Mouse (Mus musculus) midbrain, postnatal 0 days (tissue): ENCODE measurements around the gene Vmn2r19. TPM values are rescaled to one million over a fixed set of nuclear protein-coding genes. Genes with fewer than 3 reads are reported as not detected.
"Not testable (repeated sequence)": the region's sequence is repeated elsewhere in the genome, so short reads cannot be mapped to it uniquely, and the experiment has no call there.

Experiments
- ATAC-seq: fragments of 200-750 bp; cut with Nextera tagmentation; 2 replicates; pipeline ENCODE4 v1.8.0; 2017; ENCODE audit warnings: moderate number of reproducible peaks, mild to moderate bottlenecking, moderate TSS enrichment, moderate library complexity; ENCODE audit not compliant: low FRiP score
- DNase-seq: peaks from one replicate; pipeline ENCODE4 v3.0.0-alpha.2; 2015; ENCODE audit warnings: low spot score
- H3K27ac ChIP-seq: fragments of 300-500 bp; sonication (generic); 2 replicates; pipeline ENCODE4 v1.5.1; 2014; ENCODE audit warnings: low read depth, mild to moderate bottlenecking, low read length, mixed read lengths
- H3K27me3 ChIP-seq: fragments of 300-500 bp; sonication (generic); 2 replicates; pipeline ENCODE4 v1.6.1; 2014; ENCODE audit warnings: low read length, control low read depth, mixed read lengths; ENCODE audit not compliant: insufficient read depth
- H3K36me3 ChIP-seq: fragments of 300-500 bp; sonication (generic); 2 replicates; pipeline ENCODE4 v1.6.1; 2014; ENCODE audit warnings: low read length, control low read depth, mixed read lengths; ENCODE audit not compliant: insufficient read depth
- H3K4me1 ChIP-seq: fragments of 300-500 bp; sonication (generic); 2 replicates; pipeline ENCODE4 v1.6.1; 2014; ENCODE audit warnings: mild to moderate bottlenecking, control low read depth, antibody characterized with exemption, low read length, mixed read lengths; ENCODE audit not compliant: insufficient read depth
- H3K4me2 ChIP-seq: fragments of 300-500 bp; sonication (generic); 2 replicates; pipeline ENCODE4 v1.6.1; 2014; ENCODE audit warnings: low read depth, mild to moderate bottlenecking, low read length, mixed read lengths; ENCODE audit not compliant: poor library complexity, severe bottlenecking
- H3K4me3 ChIP-seq: fragments of 300-500 bp; sonication (generic); 2 replicates; pipeline ENCODE4 v1.5.1; 2014; ENCODE audit warnings: low read depth, mild to moderate bottlenecking, low read length, moderate library complexity
- H3K9ac ChIP-seq: fragments of 300-500 bp; sonication (generic); replicated peaks from 2 replicates; pipeline ENCODE4 v1.6.1; 2014; ENCODE audit warnings: mild to moderate bottlenecking, low read length, moderate library complexity, mixed read lengths; ENCODE audit not compliant: poor library complexity, severe bottlenecking
- H3K9me3 ChIP-seq: fragments of 300-500 bp; sonication (generic); 2 replicates; pipeline ENCODE4 v1.6.1; 2016; ENCODE audit warnings: low read length, control low read depth
- CTCF ChIP-seq: IDR thresholded peaks from 2 replicates; pipeline ENCODE4 v1.5.1; 2016; ENCODE audit warnings: antibody characterized with exemption, mild to moderate bottlenecking
- WGBS: fragments of 180-500 bp; shearing (Covaris S2); extraction: QIAGEN DNeasy Blood & Tissue Kit; methylation state at CpG from one replicate; pipeline ENCODE4 v1.1.7; 2014; 5-methylcytosine and 5-hydroxymethylcytosine counted together
- polyA plus RNA-seq: library from polyadenylated mRNA; unstranded; fragments of >200 nt; fragmentation: Nextera tagmentation; extraction: Ambion mirVana; gene quantifications from 2 replicates; pipeline ENCODE4 v1.2.1, GENCODE M21; 2015
- total RNA-seq: library from RNA; depleted of rRNA; stranded (reverse); fragments of >200 nt; gene quantifications from 2 replicates; pipeline ENCODE4 v1.2.3, GENCODE M21; 2014

Gene Vmn2r19
- total and polyA plus RNA-seq, 2 experiments from 2014 or later, result not detected

- ATAC-seq (no peak), DNase-seq (no peak)
- Histone ChIP-seq H3K27ac (no peak overlapping the region), H3K9me3 (no peaks in the 10 kb centered on the region), H3K4me3 (no peak overlapping the region), H3K36me3 (no peaks in the 10 kb centered on the region), H3K27me3 (no peaks in the 10 kb centered on the region), H3K4me2 (no peak overlapping the region), H3K9ac (no peak overlapping the region), H3K4me1 (no peaks in the 10 kb centered on the region)
- no peak for TF ChIP-seq CTCF
- whole genome bisulfite sequencing, result 100% methylated on average over 1 of the region's 1 CpGs
Observed at GRCm38 (mm10) chr6:123292751-123293400, 15.3 kb upstream of the Vmn2r19 start.

DNA sequence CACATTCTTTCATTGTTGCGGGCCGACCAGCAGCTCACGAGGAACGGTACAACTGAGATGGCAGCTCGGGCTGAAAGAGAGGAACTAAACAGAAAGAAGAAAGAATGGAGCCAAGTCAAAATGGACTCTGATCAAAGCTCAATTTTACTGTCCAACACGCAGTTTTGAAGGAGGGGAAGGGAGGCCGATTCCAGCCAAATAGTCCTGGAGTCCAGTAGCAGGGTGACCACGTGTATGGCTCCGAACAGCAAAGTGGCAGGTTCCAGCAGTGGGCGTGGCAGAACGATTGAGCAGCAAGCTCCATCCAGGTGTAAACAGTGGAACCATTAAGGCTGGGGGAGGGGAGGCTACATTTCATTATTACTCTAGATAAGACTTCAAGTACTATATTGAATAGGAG lies 14.6 kb upstream of the Vmn2r19 start:
- WGBS, result 93% methylated on average over 11 of the region's 11 CpGs
- not testable (repeated sequence) for DNase-seq, H3K36me3 ChIP-seq, H3K4me1 ChIP-seq, H3K27me3 ChIP-seq, H3K27ac ChIP-seq, H3K4me3 ChIP-seq, H3K4me2 ChIP-seq, ATAC-seq, H3K9me3 ChIP-seq, H3K9ac ChIP-seq

GRCm38 (mm10) chr6:123296687-123297086 lies 11.4 kb upstream of the Vmn2r19 start:
- no peak overlapping the region for H3K9ac ChIP-seq
- DNase-seq (no peak), ATAC-seq (no peak)
- no peaks in the 10 kb centered on the region for H3K36me3 ChIP-seq
- WGBS, result 69% methylated on average over 1 of the region's 1 CpGs
- no peak overlapping the region for H3K4me3 ChIP-seq
- no peak overlapping the region for H3K27ac ChIP-seq
- H3K4me2 ChIP-seq, result no peak overlapping the region
- no peaks in the 10 kb centered on the region for H3K27me3 ChIP-seq
- no peaks in the 10 kb centered on the region for H3K4me1 ChIP-seq
- TF ChIP-seq CTCF, result no peak
- no peaks in the 10 kb centered on the region for H3K9me3 ChIP-seq

GRCm38 (mm10) chr6:123306315-123306714 lies 1.8 kb upstream of the Vmn2r19 start:
- not testable (repeated sequence) for H3K4me1 ChIP-seq, DNase-seq, ATAC-seq, H3K4me3 ChIP-seq, H3K9me3 ChIP-seq, H3K27me3 ChIP-seq, H3K4me2 ChIP-seq, H3K9ac ChIP-seq, H3K27ac ChIP-seq, H3K36me3 ChIP-seq
- 87% methylated on average over 7 of the region's 7 CpGs for WGBS

- Histone ChIP-seq H3K4me1 (no peaks in the 10 kb centered on the region), H3K9ac (no peak overlapping the region), H3K36me3 (no peaks in the 10 kb centered on the region), H3K9me3 (no peaks in the 10 kb centered on the region), H3K27me3 (no peaks in the 10 kb centered on the region), H3K4me3 (no peak overlapping the region), H3K4me2 (no peak overlapping the region), H3K27ac (no peak overlapping the region)
- DNase-seq (no peak), ATAC-seq (no peak)
- WGBS, result 26% methylated on average over 2 of the region's 2 CpGs
- TF ChIP-seq CTCF, result no peak
Observed at GRCm38 (mm10) chr6:123332503-123332902, 24.4 kb downstream of the Vmn2r19 start.

DNA sequence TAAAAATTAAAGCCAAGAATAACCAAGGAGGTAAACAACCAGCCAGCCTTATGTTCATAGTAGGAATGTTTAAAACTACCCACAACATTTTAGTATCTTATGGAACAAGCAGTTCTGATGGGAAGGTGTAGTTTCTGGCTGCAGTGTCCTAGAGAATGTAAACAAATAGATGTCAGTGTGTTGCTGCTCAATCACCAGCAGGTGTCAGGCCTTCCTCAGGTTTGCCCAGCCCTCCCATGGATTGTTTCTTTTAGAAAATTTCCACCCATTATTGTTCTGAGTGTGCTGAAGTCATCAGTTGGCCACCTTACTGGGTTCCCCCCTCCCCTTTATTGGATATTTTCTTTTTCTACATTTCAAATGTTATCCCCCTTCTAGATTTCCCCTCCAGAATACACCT lies 32.0 kb downstream of the Vmn2r19 start:
- H3K9ac ChIP-seq, result no peak overlapping the region
- ATAC-seq (0 out of 2 replicates have a peak, but pooled peaks have one; percentile 34), DNase-seq (peak; percentile 49)
- peak; percentile 72 for TF ChIP-seq CTCF
- no peak overlapping the region for H3K4me3 ChIP-seq
- no peak overlapping the region for H3K4me2 ChIP-seq
- H3K27me3 ChIP-seq, result no peaks in the 10 kb centered on the region
- no peaks in the 10 kb centered on the region for H3K4me1 ChIP-seq
- no peaks in the 10 kb centered on the region for H3K9me3 ChIP-seq
- H3K27ac ChIP-seq, result no peak overlapping the region
- no peaks in the 10 kb centered on the region for H3K36me3 ChIP-seq
